Mouse (Mus musculus) hindbrain, embryonic 10.5 days (tissue): Measurements from ENCODE around the gene Cfap126. TPM values are rescaled to one million over a fixed set of nuclear protein-coding genes. Genes with fewer than 3 reads are reported as not detected.

Experiments
- polyA plus RNA-seq: library from polyadenylated mRNA; unstranded; fragments of >200 nt; fragmentation: Nextera tagmentation; extraction: Ambion mirVana; gene quantifications from 2 replicates; pipeline ENCODE4 v1.2.1, GENCODE M21; 2016

Cfap126 gene
- polyA plus RNA-seq, 1 experiment from 2014 or later, result 13.0 TPM

Other genes with a start within 250 kb of the Cfap126 start
- gene Atf6, start 246.1 kb upstream of the Cfap126 start, polyA plus RNA-seq, result 7.7 and 8.0 TPM in 2 replicates
- gene Gm26620, start 228.9 kb upstream of the Cfap126 start, polyA plus RNA-seq, result 0.41 TPM in 1 of 2 replicates, not detected in the other
- gene Dusp12, start 228.4 kb upstream of the Cfap126 start, polyA plus RNA-seq, result 28.4 and 34.0 TPM in 2 replicates
- not detected in 2 replicates for gene Fcrlb, start 201.0 kb upstream of the Cfap126 start, polyA plus RNA-seq
- not detected in 2 replicates for gene Fcrla, start 186.3 kb upstream of the Cfap126 start, polyA plus RNA-seq
- gene Fcgr2b, start 137.4 kb upstream of the Cfap126 start, polyA plus RNA-seq, result 0.26 TPM in 1 of 2 replicates, not detected in the other
- 0.30 and 0.64 TPM in 2 replicates for gene Fcgr4, start 95.0 kb upstream of the Cfap126 start, polyA plus RNA-seq
- 4.7 and 7.6 TPM in 2 replicates for gene Fcgr3, start 49.0 kb upstream of the Cfap126 start, polyA plus RNA-seq
- gene Sdhc, start 36.7 kb downstream of the Cfap126 start, polyA plus RNA-seq, result 295 and 301 TPM in 2 replicates
- gene Mpz, start 36.8 kb downstream of the Cfap126 start, polyA plus RNA-seq, result 1.3 and 1.6 TPM in 2 replicates
- 19.9 and 32.8 TPM in 2 replicates for gene Pcp4l1, start 82.3 kb downstream of the Cfap126 start, polyA plus RNA-seq
- 0.21 and 0.27 TPM in 2 replicates for gene Nr1i3, start 100.1 kb downstream of the Cfap126 start, polyA plus RNA-seq
- gene Tomm40l, start 108.6 kb downstream of the Cfap126 start, polyA plus RNA-seq, result 33.1 and 36.2 TPM in 2 replicates
- gene Apoa2, start 111.1 kb downstream of the Cfap126 start, polyA plus RNA-seq, result 3.4 and 4.7 TPM in 2 replicates
- 16.3 and 22.8 TPM in 2 replicates for gene Fcer1g, start 120.4 kb downstream of the Cfap126 start, polyA plus RNA-seq
- gene Adamts4, start 136.5 kb downstream of the Cfap126 start, polyA plus RNA-seq, result 10.4 and 13.0 TPM in 2 replicates
- 250 and 275 TPM in 2 replicates for gene Ndufs2, start 137.5 kb downstream of the Cfap126 start, polyA plus RNA-seq
- 70.3 and 80.9 TPM in 2 replicates for gene B4galt3, start 156.4 kb downstream of the Cfap126 start, polyA plus RNA-seq
- 54.1 and 56.2 TPM in 2 replicates for gene Ppox, start 167.3 kb downstream of the Cfap126 start, polyA plus RNA-seq
- gene Usp21, start 174.1 kb downstream of the Cfap126 start, polyA plus RNA-seq, result 95.6 and 111 TPM in 2 replicates
- gene Ufc1, start 181.1 kb downstream of the Cfap126 start, polyA plus RNA-seq, result 105 and 111 TPM in 2 replicates
- gene Dedd, start 215.2 kb downstream of the Cfap126 start, polyA plus RNA-seq, result 46.2 and 48.4 TPM in 2 replicates
- 39.6 and 46.0 TPM in 2 replicates for gene Nit1, start 231.7 kb downstream of the Cfap126 start, polyA plus RNA-seq
- gene Pfdn2, start 231.8 kb downstream of the Cfap126 start, polyA plus RNA-seq, result 130 and 147 TPM in 2 replicates
- 2.1 and 2.5 TPM in 2 replicates for gene Klhdc9, start 246.9 kb downstream of the Cfap126 start, polyA plus RNA-seq